Mouse (Mus musculus) hindbrain, embryonic 11.5 days (tissue): Measurements from ENCODE around the gene Ier2. TPM values are rescaled to one million over a fixed set of nuclear protein-coding genes. Genes with fewer than 3 reads are reported as not detected.

Experiments
- ATAC-seq: fragments of 200-750 bp; cut with Nextera tagmentation; 2 replicates; pipeline ENCODE4 v1.8.0; 2017; ENCODE audit warnings: mild to moderate bottlenecking, moderate TSS enrichment, moderate library complexity; ENCODE audit not compliant: low FRiP score
- DNase-seq: peaks from one replicate; pipeline ENCODE4 v3.0.0-alpha.2; 2015; ENCODE audit warnings: low spot score
- H3K27ac ChIP-seq: fragments of 300-500 bp; sonication (generic); 2 replicates; pipeline ENCODE4 v1.5.1; 2014; ENCODE audit warnings: mild to moderate bottlenecking, low read depth, low read length
- H3K27me3 ChIP-seq: fragments of 300-500 bp; sonication (generic); 2 replicates; pipeline ENCODE4 v1.6.1; 2014; ENCODE audit warnings: mild to moderate bottlenecking, low read length, moderate library complexity, mixed read lengths; ENCODE audit not compliant: control insufficient read depth, insufficient read depth
- H3K36me3 ChIP-seq: fragments of 300-500 bp; sonication (generic); 2 replicates; pipeline ENCODE4 v1.6.1; 2014; ENCODE audit warnings: mild to moderate bottlenecking, low read length, moderate library complexity, mixed read lengths; ENCODE audit not compliant: control insufficient read depth, insufficient read depth
- H3K4me1 ChIP-seq: fragments of 300-500 bp; sonication (generic); replicated peaks from 2 replicates; pipeline ENCODE4 v1.6.1; 2014; ENCODE audit warnings: low read length, mixed read lengths; ENCODE audit not compliant: control insufficient read depth, insufficient read depth
- H3K4me2 ChIP-seq: fragments of 300-500 bp; sonication (generic); replicated peaks from 2 replicates; pipeline ENCODE4 v1.6.1; 2014; ENCODE audit warnings: mild to moderate bottlenecking, low read depth, low read length
- H3K4me3 ChIP-seq: fragments of 300-500 bp; sonication (generic); 2 replicates; pipeline ENCODE4 v1.5.1; 2014; ENCODE audit warnings: low read depth, low read length
- H3K9ac ChIP-seq: fragments of 300-500 bp; sonication (generic); 2 replicates; pipeline ENCODE4 v1.6.1; 2014; ENCODE audit warnings: low read depth, low read length
- H3K9me3 ChIP-seq: fragments of 300-500 bp; sonication (generic); 2 replicates; pipeline ENCODE4 v1.6.1; 2016; ENCODE audit warnings: low read length; ENCODE audit not compliant: control insufficient read depth
- WGBS: fragments of 180-500 bp; shearing (Covaris S2); extraction: QIAGEN DNeasy Blood & Tissue Kit; methylation state at CpG from one replicate; pipeline ENCODE4 v1.1.7; 2014; 5-methylcytosine and 5-hydroxymethylcytosine counted together
- polyA plus RNA-seq: library from polyadenylated mRNA; unstranded; fragments of >200 nt; fragmentation: Nextera tagmentation; extraction: Ambion mirVana; gene quantifications from 2 replicates; pipeline ENCODE4 v1.2.1, GENCODE M21; 2014

Ier2 gene
- polyA plus RNA-seq, 1 experiment from 2014 or later: 60.5 TPM

DNA sequence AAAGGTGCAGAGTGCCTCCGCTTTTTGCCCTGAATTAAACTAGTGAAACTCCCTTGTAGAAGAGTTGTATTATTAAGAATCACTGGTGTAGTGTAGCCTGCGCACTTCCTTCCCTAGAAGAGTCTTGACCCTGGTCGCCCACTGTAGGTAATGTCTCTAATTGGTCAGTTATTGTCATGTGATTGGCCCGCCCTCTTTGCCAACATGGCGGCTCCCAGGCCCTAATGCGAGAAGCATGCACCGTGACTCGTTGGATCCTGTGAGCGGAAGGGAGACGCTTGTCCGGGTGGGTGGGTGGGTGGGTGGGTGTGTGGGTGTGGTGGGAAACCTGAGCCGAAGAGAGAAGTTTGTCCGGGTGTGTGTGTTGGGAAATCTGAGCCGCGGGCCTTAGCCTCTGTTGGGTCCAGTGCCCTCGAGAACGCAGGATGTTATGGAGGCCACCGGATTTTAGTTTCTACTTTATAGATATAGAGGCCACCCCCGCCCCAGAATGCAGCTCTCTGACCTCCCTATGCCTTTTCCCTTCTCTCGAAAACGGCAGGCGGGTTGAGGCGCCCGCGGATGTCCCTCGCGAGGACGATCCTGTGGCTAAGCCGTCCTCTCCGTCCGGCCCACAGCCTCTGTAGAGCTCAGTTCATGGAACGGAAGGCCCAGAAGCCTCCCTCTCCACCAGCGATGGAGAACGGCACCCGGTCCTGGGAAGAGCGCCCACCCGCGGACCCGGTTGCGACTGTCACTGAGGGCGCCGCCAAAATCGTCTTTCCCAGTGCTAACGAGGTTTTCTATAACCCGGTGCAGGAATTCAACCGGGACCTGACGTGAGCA is 26.7 kb upstream of the Ier2 start:
- peak; percentile 86 for ATAC-seq
- Histone ChIP-seq H3K4me1 (0 out of 2 replicates have a peak, but pooled peaks cover 2% of the 10 kb centered on the region), H3K9ac (peak overlapping the region; percentile 77), H3K27me3 (no peaks in the 10 kb centered on the region), H3K4me2 (peak overlapping the region; percentile 93), H3K36me3 (no peaks in the 10 kb centered on the region), H3K27ac (no peak overlapping the region), H3K4me3 (peak overlapping the region; percentile 63), H3K9me3 (no peaks in the 10 kb centered on the region)
- WGBS: under 1% methylated on average over 47 of the region's 47 CpGs
- DNase-seq: peak; percentile 87

DNA sequence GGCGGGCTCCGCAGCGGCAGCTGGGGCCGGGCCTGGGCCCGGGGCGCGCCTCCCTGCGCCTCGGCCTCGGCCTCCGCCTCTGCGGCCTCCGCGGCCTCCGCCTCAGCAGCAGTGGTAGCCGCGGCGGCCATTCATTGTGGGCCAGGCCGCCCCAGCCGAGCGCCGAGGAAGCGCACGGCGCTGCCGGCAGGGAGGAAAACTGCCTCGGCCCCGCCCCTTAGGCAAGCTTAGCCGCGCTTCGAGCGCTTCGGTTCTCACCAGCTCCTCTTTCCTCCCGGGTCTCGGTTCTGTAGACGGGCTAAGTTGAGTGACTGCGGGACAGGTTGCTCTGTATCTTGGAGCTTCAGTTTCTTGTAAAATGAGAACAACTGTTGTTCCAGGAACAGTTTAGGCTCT is 25.1 kb upstream of the Ier2 start, which contains the start of gene Nacc1:
Gene Nacc1 (minus strand): TSS at position 158 of the 396 bp plus-strand sequence.
- peak within 1 kb of the TSS; percentile 79 for H3K4me2 ChIP-seq
- H3K4me1 ChIP-seq: 0 out of 2 replicates have a peak, but pooled peaks cover 2% of the 10 kb centered on the region
- H3K27ac ChIP-seq: peak within 1 kb of the TSS; percentile 84
- WGBS: under 1% methylated on average over 33 of the region's 37 CpGs
- no peaks in the 10 kb centered on the region for H3K27me3 ChIP-seq
- H3K9ac ChIP-seq: peak within 1 kb of the TSS; percentile 86
- no peaks in the 10 kb centered on the region for H3K9me3 ChIP-seq
- ATAC-seq (peak; percentile 77), DNase-seq (peak; percentile 92)
- H3K4me3 ChIP-seq: peak within 1 kb of the TSS; percentile 76
- no peaks in the 10 kb centered on the region for H3K36me3 ChIP-seq

DNA sequence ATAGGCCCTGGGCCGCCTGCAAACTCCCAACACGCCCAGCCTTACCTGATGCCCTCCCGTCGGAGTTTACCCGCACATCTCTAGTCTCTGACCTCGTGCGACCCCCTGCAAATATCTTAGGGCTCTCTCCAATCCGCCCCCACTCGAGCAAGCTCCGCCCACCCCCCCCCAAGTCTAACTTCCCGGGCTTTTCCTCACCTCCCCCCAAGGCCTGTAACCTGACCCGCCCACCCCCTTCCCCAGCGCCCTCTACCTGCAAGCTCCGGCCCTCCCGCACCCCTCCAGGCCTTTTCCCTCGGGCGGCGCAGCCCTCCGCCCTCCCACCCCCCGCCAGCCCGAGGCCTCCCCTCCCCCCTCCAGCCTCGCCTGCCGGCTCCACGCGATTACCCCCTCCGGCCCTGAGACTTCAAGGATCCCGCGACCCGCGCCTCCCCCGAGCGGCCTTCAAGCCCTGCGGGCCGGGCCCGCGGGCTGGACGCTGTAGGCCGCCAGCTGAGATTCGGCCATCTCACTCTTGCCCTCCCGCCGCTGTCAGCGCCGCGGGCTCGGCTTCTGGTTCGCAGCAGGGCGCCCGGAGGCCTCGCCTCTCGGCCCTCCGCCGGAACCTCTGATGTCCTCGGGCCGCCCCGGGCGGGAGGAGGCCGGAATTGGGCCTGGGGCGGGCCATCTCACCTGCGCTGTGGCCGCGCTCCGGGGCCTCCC is 24.5 kb upstream of the Ier2 start:
- ATAC-seq (peak; percentile 57), DNase-seq (peak; percentile 67)
- Histone ChIP-seq H3K27me3 (no peaks in the 10 kb centered on the region), H3K4me3 (peak overlapping the region; percentile 76), H3K36me3 (no peaks in the 10 kb centered on the region; the same call in 1 of the 2 replicates), H3K27ac (peak overlapping the region; percentile 84), H3K4me1 (0 out of 2 replicates have a peak, but pooled peaks cover 2% of the 10 kb centered on the region), H3K4me2 (peak overlapping the region; percentile 79), H3K9me3 (no peaks in the 10 kb centered on the region), H3K9ac (peak overlapping the region; percentile 86)
- 0% methylated on average over 40 of the region's 62 CpGs for WGBS

DNA sequence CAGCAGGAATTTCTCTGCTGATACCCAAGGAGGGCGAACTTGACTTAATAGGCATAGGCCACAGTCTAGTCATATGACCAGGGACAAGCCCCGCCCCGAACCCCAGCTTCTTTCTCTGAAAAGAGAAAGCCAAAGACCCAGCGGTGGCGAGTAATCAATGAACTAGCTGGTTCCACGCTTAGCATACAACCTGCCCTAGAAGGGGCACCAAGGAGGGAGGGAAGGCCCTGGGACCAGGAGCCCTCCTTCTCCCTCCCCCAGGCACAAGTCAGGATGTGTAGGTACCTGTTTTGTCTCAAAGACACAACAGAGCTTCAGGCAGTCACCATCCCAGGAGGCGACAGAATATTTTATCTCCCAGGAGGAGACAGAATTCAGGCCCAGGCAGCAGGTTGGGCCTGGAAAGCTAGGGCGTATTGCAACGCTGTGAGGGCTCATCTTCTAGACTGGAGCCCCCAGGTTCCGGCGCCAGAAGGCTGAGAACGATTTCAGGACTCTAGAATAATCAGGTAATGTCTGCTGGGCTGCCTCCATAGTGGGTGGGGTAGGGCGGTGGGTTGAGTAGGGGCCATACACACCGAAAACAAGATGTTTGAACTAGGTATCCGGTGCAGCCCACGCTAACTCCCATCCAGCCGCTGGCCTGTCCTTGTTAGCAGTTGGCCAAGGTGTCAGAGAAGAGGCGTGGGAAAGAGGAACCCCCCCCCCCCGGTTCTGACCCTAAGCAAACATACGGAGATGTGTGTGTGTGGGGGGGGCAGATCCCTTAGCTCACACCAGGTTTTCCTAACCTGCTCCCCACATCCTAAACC is 23.7 kb upstream of the Ier2 start, which contains the start of gene Trmt1:
Gene Trmt1 (plus strand): TSS at position 117 of the 812 bp plus-strand sequence.
- H3K27ac ChIP-seq: peak within 1 kb of the TSS; percentile 84
- peak within 1 kb of the TSS; percentile 76 for H3K4me3 ChIP-seq
- 10% methylated on average over 20 of the region's 20 CpGs for WGBS
- 0 out of 2 replicates have a peak, but pooled peaks have one; percentile 8 for ATAC-seq
- peak; percentile 42 for DNase-seq
- H3K9me3 ChIP-seq: no peaks in the 10 kb centered on the region
- H3K36me3 ChIP-seq: no peaks in the 10 kb centered on the region; the same call in 1 of the 2 replicates
- peak within 1 kb of the TSS; percentile 79 for H3K4me2 ChIP-seq
- H3K4me1 ChIP-seq: 0 out of 2 replicates have a peak, but pooled peaks cover 2% of the 10 kb centered on the region
- no peaks in the 10 kb centered on the region for H3K27me3 ChIP-seq
- H3K9ac ChIP-seq: peak within 1 kb of the TSS; percentile 86

DNA sequence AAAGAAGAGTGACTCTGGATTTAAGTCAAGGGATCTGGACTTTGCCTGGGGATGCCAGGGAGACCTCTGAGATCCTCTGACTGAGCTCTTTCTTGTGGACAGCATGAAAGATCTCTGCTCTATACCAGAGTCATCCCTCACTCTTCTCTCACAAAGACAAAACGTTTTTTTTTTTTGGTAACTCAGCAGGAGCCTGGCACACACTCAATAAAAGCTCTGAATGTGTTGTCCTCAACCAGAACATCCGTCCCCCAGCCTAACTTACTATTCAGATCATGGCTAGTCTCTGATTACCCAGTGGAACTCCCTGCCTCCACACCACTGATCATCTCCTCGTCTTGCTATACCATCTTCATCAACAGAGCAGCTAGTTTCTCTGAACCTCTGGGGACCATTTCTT is 21.9 kb upstream of the Ier2 start:
- 0 out of 2 replicates have a peak, but pooled peaks cover 2% of the 10 kb centered on the region for H3K4me1 ChIP-seq
- WGBS: 43% methylated on average over 3 of the region's 3 CpGs
- H3K4me2 ChIP-seq: no peak overlapping the region
- H3K36me3 ChIP-seq: no peaks in the 10 kb centered on the region; the same call in 1 of the 2 replicates
- no peak overlapping the region for H3K27ac ChIP-seq
- no peak for ATAC-seq
- H3K4me3 ChIP-seq: no peak overlapping the region
- H3K9ac ChIP-seq: no peak overlapping the region
- H3K27me3 ChIP-seq: no peaks in the 10 kb centered on the region
- H3K9me3 ChIP-seq: no peaks in the 10 kb centered on the region
- DNase-seq: no peak

DNA sequence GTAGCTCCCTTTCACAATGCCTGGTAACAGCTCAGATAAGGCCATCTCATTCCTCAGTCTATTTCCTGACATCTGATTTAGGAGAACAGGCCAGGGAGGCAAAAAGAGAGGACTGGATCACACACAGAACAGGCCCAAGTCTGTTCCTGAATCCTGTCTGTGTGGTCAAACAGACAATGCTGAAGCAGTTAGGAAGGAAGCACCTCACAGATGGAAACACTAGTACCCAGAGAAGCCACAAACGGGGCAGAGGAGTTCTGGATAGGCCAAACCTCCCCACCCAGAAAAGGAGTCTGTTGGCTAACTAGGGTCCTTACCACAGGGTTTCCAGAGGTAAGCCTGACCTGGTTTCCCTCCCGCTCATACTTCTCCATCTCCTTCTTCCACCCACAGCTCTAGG is 19.6 kb upstream of the Ier2 start:
- DNase-seq (no peak), ATAC-seq (no peak)
- no peak overlapping the region for H3K27ac ChIP-seq
- H3K36me3 ChIP-seq: no peaks in the 10 kb centered on the region; the same call in 1 of the 2 replicates
- 83% methylated on average over 2 of the region's 2 CpGs for WGBS
- H3K27me3 ChIP-seq: no peaks in the 10 kb centered on the region
- H3K4me3 ChIP-seq: no peak overlapping the region
- H3K9me3 ChIP-seq: no peaks in the 10 kb centered on the region
- H3K4me2 ChIP-seq: no peak overlapping the region
- 0 out of 2 replicates have a peak, but pooled peaks cover 2% of the 10 kb centered on the region for H3K4me1 ChIP-seq
- H3K9ac ChIP-seq: no peak overlapping the region

DNA sequence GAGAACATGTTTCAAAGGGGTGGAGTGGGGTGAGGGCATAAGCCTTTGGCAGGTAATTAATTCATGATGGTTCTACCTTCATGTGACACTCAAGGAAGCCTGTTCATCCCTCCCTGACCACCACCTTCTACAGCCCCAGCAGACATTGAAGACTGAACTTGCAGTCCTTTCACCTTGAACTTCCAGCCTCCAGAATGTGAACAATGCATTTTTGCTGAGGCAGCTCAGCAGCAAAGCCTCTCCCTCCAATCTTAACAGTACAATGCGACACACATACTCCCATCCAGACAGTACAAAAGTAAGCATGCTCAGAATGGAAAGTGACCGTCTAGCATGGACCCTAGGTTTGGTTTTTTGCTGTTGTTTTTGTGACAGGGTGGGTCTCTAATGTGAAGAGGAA is 18.8 kb upstream of the Ier2 start:
- no peak for DNase-seq
- Histone ChIP-seq H3K4me1 (0 out of 2 replicates have a peak, but pooled peaks cover 2% of the 10 kb centered on the region), H3K36me3 (no peaks in the 10 kb centered on the region; the same call in 1 of the 2 replicates), H3K27ac (no peak overlapping the region), H3K4me2 (no peak overlapping the region), H3K9me3 (no peaks in the 10 kb centered on the region), H3K9ac (no peak overlapping the region), H3K27me3 (no peaks in the 10 kb centered on the region), H3K4me3 (no peak overlapping the region)
- ATAC-seq: no peak
- 90% methylated on average over 2 of the region's 2 CpGs for WGBS

DNA sequence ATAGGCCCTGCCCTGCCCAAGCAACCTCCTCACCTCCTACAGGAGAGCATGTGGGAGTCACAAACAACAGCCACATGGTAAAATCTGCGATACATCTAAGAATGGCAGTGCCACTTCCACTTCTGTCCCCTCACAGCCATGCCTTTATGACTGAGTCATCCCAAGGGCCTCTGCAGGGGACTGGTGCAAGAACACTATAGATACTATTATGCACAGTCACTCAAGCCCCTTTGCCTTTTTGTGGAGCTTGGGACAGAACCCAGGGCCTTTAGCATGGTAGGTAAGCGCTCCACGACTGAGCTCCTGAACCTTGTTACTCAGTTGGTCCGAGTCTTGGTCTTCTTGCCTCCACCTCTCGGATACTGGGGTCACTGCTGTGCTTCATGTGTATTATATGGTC is 14.7 kb upstream of the Ier2 start:
- Histone ChIP-seq H3K4me1 (no peaks in the 10 kb centered on the region), H3K4me3 (no peak overlapping the region), H3K36me3 (peaks cover 2% of the 10 kb centered on the region; the same call in 1 of the 2 replicates), H3K9me3 (no peaks in the 10 kb centered on the region), H3K4me2 (no peak overlapping the region), H3K27ac (no peak overlapping the region), H3K9ac (no peak overlapping the region), H3K27me3 (no peaks in the 10 kb centered on the region)
- no peak for ATAC-seq
- 94% methylated on average over 5 of the region's 5 CpGs for WGBS
- DNase-seq: no peak
